Mouse (Mus musculus): ENCODE results near the gene Adgrl3.

Gene Adgrl3

DNA sequence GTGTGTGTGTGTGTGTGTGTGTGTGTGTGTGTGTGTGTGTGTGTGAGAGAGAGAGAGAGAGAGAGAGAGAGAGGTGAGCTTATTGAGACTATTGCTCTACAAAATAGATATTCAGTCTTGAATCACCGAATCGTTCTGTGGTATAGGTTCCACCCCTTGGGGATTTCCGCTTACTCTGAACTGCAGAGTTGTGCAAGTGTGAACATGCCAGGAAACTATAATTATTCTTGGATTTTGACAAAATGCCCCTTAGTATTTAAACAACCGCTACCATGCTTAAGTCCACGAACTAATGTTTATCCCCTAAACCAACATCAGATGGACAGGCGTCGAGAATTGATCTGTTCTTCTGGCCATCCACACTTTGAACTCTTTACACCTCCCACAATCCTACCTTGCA is 57.1 kb downstream of the Adgrl3 start:
- no peak for DNase-seq

DNA sequence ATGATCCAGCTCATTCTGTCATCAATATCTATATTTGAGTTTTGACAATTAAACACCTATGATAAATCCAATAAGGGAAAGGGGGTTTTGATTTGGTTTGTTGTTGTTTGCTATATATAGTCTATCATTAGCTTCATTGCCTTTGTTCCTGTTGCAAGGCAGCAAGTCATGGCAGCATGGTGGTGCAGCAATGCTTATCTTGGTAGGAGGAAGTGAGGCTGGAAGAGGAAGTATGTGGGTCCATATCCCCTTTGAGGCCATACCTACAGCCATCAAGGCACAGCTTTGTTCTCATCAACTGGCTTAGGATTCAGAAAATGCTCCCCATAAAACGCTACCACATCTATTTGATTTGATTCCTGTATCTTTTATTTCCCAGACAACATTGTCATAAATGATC is 58.1 kb downstream of the Adgrl3 start:
- no peak for DNase-seq

DNA sequence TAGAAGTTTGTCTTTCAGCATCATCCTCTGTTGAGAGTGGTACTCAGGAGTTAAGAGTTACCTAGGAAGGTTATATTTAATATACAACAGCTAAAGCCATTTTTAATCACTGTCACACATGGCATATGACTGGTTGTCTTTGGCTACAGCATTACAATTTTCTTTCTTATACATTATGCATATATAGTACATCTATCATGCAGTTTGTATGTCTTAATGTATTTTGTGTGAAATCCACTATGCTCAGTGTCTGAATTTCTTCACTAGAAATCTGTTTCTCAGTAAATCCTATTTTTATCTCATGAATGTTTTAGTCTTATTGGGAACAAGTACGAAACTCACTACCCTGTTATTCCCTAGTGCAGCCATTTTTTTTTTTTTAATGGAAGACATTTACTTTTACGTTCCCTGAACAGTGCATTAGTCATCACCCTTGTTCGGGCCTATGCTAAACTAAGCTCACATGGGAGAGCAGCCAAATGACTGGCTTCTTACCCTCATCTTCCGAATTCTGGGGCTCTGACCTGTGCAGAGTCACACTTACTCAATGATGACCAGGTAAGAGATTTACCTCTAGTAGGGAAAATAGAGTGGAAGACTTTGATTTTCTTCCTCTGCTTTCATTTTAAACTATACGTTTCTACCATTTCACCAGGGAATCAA is 63.9 kb downstream of the Adgrl3 start:
- DNase-seq = no peak

DNA sequence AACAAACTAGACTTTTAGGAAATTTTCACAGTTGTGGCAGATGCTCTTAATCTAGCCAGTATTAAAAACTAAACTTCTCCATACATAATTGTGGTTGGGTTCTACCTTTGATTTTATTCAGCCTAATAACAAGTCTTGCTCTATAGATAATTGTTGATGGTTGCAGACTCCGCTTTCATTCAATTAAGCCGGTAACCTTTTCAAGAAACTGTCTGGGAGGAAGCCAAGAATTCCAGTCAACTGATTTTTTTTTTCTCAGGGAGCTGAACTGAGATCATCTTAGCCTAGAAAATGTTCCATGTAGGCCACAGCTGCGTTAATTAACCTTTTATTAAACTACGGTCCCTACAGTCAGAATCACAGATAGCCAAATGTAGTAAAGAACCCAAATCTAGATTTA is 65.2 kb downstream of the Adgrl3 start:
- peak; percentile 19 to 62 for DNase-seq

DNA sequence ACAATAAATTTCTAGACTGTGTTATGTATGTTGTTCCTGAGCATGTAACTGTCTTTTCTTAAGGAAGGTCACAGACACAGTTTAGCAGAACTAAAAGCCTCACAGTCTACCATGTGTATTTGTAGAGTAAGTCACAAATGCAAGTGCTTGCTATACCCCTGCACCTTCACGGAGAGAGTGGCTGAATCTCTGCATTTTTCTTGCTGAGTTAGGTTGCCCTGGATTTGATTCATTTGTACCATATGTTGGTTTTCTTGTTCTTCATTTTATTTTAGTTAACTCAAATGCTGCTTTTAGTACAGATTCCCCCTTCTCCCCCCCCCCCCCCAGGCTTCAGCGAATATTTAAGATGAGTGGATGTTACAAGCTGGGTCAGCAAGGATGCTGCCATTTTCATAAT is 68.7 kb downstream of the Adgrl3 start:
- no peak for DNase-seq

DNA sequence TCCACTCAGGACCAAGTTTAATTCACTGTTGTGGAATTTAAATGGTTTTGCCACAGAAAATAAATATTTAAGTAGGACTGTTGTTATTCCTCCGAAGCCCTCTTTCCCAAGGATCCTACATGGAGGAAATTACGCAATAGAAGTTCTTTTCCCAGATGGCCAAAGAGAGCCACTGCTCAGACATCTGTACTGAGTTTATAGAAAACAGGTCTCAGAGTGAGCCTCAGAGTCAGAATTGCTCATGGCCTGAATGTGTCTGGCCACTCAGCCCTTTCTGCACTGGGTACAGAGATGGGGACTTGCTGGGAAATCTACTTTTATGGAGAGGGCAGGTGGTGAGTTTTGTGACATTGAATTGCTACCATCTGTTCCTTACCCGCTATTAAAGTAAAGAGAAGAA is 74.7 kb downstream of the Adgrl3 start:
- DNase-seq = no peak

DNA sequence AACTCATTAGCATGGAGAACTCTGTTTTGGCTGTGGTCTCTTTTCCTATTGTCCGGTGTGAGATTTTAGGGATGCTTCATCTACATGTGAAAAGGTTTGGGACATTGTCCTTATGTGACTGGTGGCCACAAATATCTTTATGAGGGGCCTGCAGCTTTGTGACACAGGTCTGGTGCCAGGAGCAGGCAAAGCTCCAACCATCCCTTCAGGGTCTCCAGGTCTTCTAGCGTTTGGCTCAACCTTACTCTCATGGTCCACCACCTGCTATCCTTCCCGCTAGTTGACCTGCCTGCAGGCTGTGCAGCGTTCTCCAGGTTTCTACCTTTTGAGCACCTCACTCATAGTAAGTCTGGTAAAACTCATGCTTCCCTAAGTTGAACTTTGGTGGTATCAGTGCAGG is 77.2 kb downstream of the Adgrl3 start:
- DNase-seq = peak; percentile 55 to 73

DNA sequence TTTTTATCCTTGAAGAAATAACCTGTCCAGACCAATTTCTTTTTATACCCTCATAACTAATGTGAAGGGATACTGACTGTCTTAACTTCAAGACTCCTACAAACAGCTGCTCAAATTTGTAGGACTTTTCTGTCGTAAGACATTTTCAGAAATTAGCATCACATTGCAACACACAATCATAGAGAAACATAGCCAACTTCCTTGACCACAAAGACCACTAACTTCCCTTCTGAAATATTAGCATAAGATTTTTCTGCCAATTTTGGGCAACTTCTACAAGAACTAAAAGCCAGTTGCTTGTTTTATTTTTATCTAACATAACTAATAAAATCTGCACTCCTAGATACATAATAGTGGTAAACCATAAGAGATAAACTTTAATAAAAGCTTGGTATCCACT is 87.5 kb downstream of the Adgrl3 start:
- DNase-seq = no peak

DNA sequence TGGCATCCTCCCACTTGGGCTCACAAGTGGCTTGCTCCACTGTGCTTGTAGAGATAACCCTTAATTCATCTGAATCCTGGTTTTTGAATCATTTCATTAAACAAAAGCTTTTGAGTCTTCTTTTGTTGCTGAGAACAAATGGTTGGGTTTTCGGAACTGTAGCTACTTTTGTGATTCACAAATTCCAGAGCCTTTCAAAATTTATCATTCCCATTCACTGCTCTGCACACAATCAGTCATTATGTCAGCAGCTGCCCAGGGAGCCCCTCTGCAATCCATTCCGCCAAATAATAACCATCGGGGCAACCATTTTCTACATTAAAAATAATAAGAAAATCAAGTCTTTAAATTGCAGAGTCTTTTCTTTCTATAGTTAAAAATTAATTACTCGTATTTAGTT is 104.5 kb downstream of the Adgrl3 start:
- DNase-seq = no peak

DNA sequence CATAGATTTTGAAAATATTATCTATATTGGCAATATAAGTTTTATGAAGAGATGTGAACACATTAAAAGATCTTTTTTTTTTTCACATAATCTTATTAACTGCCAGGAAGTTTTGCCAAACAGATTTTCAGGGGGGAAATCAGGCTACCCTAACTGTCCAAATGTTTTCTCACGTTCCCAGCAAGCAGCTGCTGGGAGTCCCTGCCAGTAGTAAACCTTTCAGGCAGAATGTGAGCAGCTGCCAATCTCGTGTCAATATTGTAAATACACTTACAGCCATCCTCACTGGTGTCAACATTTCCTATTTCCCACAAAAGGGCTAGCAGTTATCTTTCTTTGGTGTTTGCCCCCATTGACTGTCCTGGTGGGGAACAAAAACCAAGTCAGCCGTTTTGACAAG is 107.7 kb downstream of the Adgrl3 start:
- DNase-seq = peak; percentile 29 to 44

DNA sequence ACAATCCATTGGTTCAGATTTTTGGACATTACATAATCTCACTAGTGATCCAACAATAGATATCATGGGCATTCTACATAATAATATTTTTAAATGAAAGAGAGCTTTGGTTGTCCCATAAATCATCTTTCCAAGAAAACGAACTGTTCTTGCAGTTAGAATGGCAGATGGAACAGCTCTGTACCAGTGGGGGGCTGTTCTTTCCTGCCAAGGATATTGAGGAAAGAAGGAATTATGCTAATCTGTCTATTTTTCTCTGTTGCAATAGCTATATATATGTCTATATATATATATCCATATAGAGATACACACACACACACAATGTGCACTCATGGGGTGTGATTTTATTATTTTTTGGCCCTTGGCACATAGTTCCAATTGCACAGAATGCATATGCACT is 116.5 kb downstream of the Adgrl3 start:
- peak; percentile 93 to 94 for DNase-seq

DNA sequence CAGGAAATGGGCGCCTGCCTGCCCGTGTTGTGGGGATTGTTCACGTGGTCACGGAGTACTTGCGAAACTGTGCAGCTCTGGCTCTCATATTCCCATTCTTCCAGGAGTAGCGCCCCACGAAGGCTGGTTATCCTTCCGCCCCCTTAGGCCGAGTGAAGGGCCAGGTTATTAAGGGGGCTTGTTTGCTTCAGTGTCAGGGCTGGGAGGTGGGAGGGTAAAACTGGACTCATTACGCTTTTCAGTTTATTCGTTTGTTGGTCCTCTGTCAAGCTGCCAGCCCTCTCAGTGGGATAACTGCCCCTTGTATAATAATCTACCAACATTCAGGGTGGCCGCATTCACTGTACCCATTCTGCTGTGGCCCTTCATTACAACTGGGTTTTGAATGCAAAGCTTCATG is 135.9 kb downstream of the Adgrl3 start:
- peak; percentile 77 to 84 for DNase-seq

DNA sequence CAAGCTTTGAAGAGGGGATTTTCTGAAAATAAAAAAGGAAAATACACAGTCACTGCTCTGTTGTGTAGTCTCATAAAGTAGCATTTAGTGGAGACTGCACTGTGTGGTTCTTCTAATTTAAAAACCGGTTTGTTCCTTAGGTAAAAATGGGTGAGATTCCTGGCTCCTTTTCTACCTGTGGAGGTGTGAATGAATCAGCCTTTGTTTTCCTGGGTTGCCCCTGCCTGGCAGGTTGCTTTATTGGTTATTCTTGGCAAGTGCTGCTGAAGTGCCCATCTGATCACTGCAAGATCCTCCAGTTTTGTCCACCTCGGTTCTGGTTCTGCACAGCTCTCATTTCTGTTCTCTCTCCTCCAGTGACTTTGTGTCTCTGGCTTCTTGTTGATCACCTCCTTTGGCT is 136.3 kb downstream of the Adgrl3 start:
- DNase-seq = peak; percentile 56 to 58

DNA sequence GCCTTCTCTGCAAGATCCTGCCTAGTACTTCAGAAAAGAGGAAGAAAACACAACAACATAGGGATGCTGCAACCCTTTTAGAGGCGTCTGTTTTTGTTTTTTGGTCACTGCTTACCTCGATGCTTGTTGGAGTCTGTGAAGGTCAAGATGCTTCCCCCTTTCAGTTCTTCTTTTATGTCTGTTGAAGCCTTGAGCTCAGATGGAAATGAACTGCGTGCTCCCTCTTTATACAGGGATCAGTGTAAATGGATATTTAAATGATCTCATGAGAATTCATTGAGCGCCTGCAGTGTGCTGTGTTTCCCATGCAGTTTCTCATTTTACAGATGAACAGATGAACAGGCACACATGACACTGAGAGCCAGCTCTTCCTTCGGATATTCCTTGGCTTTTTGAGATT is 136.9 kb downstream of the Adgrl3 start:
- DNase-seq = no peak

DNA sequence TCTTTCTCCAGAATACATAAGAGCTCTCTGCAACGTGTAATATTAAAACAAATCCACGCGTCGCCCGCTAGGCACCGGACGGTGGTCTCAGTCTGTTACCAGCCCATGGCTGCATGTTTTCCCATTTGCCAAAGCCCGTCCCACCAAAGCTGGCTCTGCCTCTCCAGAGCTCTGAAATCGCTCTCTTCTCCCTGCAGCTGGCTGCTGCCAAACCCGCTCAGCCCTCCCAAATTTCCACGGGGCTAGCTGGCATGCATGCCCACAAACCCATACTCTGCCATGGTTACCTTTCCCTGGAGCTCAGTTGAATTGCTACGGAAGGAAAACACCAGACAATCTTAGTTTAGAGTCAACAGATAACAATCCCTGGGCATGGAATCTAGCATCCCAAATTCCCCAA is 139.1 kb downstream of the Adgrl3 start:
- peak; percentile 64 to 71 for DNase-seq

DNA sequence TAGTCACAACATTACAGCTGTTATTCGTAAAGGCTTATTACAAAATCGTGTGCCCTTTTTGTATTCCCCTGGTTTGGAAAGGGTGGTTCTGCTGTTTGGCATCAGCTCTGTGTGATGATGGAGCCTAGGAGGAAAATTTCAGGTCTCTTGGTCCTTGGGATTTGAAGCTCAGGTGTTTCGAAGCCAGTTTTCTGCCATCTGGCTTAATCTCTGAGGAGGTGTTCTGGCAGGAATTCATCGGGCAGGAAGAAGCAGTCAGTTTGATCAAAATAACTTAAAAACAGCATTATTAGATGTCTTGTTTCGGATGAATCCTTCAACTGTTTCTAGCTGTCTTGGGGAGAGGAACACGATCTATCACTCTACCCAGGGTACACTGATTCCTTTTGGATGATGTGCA is 140.5 kb downstream of the Adgrl3 start:
- peak; percentile 45 to 51 for DNase-seq

DNA sequence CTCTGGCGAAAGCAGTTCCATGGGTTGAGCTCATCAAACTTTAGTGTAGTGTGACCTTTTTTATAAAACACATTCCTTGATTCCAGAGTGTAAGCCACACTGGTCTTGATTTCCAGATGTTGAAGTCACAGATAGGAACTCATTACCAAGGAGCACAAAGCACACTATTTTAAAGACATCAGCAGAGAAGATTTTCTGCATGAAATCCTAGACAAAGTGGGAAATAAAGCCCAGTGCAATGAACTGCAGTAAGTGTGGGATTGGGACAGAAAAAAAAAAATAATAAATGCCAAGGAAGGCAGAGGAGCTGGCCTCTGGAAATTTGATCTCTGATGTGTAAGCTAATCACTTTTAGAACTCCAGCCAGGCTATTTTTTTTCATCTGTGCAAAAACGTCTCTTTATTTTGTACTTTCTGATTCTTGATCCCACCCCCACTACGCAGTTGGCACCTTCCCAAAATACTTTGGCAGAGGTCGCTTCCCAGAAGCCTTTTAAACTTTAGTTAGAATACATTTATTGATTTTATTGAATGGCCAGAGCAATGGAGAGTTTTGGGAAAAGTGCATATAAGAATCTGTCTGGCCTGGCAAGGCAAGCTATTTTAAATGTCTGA is 169.0 kb downstream of the Adgrl3 start:
- DNase-seq = peak; percentile 42 to 59

DNA sequence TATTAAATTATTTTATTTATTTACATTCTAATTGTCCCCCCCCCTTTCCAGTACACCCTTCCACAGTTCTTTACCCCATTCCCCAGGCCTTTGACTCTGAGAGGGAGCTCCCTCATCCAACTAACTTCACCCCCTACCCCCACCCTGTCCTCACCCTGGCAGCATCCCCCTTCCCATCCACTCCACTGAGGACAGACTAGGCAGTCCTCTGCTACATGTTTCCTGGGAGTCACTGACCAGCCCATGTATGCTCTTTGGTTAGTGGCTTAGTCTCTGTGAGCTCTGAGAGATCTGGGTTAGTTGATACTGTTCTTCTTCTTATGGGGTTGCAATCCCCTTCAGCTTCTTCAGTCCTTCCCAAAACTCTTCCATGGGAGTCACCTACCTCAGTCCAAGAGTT is 180.4 kb downstream of the Adgrl3 start:
- DNase-seq = no peak

DNA sequence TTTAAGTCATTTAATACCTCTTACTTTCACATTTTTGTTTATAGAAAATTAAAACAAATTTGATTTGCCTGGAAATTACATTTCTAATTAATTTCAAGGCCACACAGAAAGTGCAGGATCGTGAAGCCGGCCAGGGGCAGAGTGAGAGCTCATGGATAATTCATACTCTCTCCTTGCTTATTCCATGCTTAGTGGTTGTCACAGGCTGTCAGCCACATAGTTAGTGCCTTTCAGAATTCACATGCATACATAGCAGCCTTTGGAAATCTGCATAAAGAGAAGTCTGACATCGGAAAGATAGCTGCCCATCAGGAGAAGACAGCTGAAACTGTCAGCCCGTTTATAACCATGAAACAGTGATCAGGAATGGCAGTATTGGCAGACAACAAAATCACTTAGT is 181.9 kb downstream of the Adgrl3 start:
- no peak for DNase-seq

DNA sequence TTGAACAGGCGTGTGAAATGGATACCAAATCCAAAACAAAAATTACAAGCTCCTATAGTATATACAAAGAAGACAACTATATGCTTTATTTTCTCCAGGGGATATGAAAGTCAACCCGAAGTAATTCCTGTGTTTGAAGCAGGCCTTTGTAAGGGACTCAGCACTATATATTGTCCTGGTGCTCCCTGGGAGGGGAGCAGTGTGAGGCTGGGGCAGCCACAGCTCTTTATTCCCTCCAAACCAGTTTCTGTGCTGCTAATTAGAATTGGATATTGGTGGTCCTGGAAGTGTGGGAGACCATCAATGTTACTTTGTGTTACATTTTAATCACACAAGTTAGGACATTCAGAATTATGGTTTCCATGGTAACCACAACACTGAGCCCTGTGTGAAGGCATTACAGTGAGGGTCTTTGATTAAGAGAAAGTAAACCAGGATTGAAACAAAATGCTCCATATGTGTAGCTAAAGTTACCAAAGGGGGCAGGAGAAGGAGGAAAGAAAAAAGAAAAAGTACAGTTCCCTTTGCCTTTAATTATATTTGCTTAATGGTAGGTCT is 198.6 kb downstream of the Adgrl3 start:
- no peak for DNase-seq

DNA sequence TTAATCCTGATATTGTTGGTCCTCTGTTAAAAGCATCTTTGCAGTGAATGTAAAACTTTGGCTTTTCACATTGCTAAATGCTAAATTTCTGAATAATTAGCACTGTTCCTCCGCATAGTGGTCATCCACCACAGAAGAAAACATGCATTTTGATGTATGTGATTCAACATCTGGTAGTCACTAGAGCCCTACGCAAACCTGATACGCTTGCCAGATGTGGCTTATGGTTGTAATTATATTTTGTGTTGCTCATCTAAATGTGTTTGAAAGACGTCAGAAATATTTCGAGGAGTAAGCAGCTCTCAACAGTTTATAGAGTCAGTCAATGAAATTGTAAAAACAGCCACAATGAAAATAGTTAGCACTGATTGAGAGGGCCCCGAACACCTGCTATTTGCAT is 204.5 kb downstream of the Adgrl3 start:
- DNase-seq = no peak

DNA sequence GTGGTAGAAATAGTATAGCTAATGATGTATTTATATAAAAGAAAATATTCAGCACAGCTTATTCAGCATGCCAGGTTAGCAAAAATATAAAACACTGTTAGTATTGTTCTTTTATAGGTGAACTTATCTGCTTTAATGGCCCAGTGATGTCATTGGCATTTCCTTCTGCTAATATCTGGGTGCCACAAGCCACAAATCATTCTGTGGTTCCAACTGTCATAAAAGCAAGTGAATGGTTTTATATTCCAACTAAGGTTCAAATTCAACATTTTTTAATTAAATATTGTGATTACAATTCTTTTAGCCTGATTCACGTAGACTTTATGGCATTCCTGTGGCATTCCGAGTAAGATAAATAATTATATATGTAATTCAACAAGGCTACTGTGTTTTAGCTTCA is 205.5 kb downstream of the Adgrl3 start:
- no peak for DNase-seq

DNA sequence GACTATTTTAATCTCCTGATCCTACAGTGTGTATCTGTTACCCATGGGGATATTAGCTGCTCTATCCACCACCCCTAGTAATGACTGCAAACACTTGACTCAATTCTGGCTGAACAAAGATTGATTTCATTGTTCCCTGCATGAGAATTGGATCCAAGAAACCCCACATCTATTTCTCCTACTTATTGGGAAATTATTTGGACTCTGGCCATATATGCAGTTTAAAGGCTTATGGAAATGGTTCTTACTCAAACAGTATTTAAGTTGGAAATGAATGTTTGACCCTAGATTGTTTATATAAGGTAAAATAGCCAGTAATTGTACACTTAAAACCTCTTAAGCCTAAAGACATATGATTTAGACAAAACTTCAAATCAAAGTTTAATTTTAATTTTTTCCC is 207.3 kb downstream of the Adgrl3 start:
- DNase-seq = no peak

DNA sequence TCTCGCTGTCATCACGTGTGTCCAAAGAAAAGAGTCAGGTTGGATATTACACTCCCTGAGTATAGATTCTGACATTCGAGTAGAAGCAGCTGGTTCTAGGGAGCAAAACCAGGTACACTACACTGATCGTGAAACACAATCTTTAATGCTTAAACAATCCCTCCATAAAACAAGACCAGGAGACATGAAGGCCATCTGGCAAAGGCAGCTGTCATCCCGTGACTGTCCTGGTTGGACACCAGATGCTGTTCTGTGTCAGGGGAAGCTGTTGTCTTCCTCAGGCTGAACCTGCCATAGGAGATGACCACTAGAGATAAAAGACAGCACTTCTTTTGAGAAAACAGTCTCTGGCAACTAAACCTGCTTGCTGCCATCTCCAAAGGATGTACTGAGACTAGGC is 228.8 kb downstream of the Adgrl3 start:
- peak; percentile 62 to 66 for DNase-seq

DNA sequence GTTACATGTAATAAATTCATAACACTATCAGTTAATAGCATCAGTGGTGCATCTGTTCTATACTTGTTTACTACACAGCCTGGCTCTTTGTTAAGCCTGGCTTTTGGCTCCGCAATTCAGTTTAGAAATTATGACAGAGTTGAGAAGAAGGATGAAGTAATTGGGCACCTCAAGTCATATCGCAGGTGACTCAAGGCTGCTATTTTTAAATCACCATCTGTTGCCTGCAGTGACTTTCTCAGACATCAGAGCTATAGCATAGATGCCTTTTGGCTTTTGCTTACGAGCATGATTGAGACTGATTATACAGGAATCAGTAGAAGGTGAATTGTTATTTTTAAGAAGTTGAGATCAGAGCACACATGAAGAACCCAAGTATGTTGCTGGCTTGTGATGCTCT is 236.2 kb downstream of the Adgrl3 start:
- no peak for DNase-seq

All from cerebellum, postnatal 10 days (tissue).